Mouse (Mus musculus) heart, embryonic 11.5 days (tissue): ENCODE measurements at regions not wholly inside any gene's neighbourhood (a gene's known extent, or its start where the extent isn't known, plus 50 kb on each side); places are given as distances from the start of the nearest gene placed in this dataset.

Experiments
- ATAC-seq: fragments of 200-750 bp; cut with Nextera tagmentation; replicated peaks from 2 replicates; pipeline ENCODE4 v1.8.0; 2017; ENCODE audit warnings: moderate library complexity; ENCODE audit not compliant: insufficient number of reproducible peaks, low FRiP score, low TSS enrichment
- H3K27ac ChIP-seq: fragments of 300-500 bp; sonication (generic); 2 replicates; pipeline ENCODE4 v1.5.1; 2014; ENCODE audit warnings: mild to moderate bottlenecking, low read depth, low read length
- H3K27me3 ChIP-seq: fragments of 300-500 bp; sonication (generic); 2 replicates; pipeline ENCODE4 v1.6.1; 2014; ENCODE audit warnings: mild to moderate bottlenecking, low read length, mixed read lengths; ENCODE audit not compliant: control insufficient read depth, insufficient read depth
- H3K36me3 ChIP-seq: fragments of 300-500 bp; sonication (generic); 2 replicates; pipeline ENCODE4 v1.6.1; 2014; ENCODE audit warnings: mild to moderate bottlenecking, low read length, moderate library complexity, mixed read lengths; ENCODE audit not compliant: control insufficient read depth, insufficient read depth
- H3K4me1 ChIP-seq: fragments of 300-500 bp; sonication (generic); 2 replicates; pipeline ENCODE4 v1.6.1; 2014; ENCODE audit warnings: low read length; ENCODE audit not compliant: control insufficient read depth, insufficient read depth
- H3K4me2 ChIP-seq: fragments of 300-500 bp; sonication (generic); 2 replicates; pipeline ENCODE4 v1.6.1; 2014; ENCODE audit warnings: mild to moderate bottlenecking, moderate library complexity
- H3K4me3 ChIP-seq: fragments of 300-500 bp; sonication (generic); 2 replicates; pipeline ENCODE4 v1.5.1; 2014; ENCODE audit warnings: low read depth, low read length
- H3K9ac ChIP-seq: fragments of 300-500 bp; sonication (generic); 2 replicates; pipeline ENCODE4 v1.6.1; 2014; ENCODE audit warnings: mild to moderate bottlenecking, low read depth, low read length, moderate library complexity
- H3K9me3 ChIP-seq: fragments of 300-500 bp; sonication (generic); replicated peaks from 2 replicates; pipeline ENCODE4 v1.6.1; 2016; ENCODE audit warnings: low read length; ENCODE audit not compliant: control insufficient read depth
- WGBS: fragments of 180-500 bp; shearing (Covaris S2); extraction: QIAGEN DNeasy Blood & Tissue Kit; methylation state at CpG from one replicate; pipeline ENCODE4 v1.1.7; 2014; ENCODE audit not compliant: insufficient replicate concordance; 5-methylcytosine and 5-hydroxymethylcytosine counted together

GRCm38 (mm10) chr3:136531604-136532003, 138.3 kb upstream of the Ppp3ca start:
- H3K9me3 ChIP-seq = no peaks in the 10 kb centered on the region
- WGBS = 75% methylated on average over 1 of the region's 1 CpGs

GRCm38 (mm10) chr3:136508575-136508974, 161.3 kb upstream of the Ppp3ca start:
- no peak overlapping the region for H3K4me3 ChIP-seq
- H3K9ac ChIP-seq = no peak overlapping the region
- no peaks in the 10 kb centered on the region for H3K9me3 ChIP-seq
- H3K4me2 ChIP-seq = no peak overlapping the region
- H3K36me3 ChIP-seq = no peaks in the 10 kb centered on the region
- ATAC-seq = no peak
- H3K27ac ChIP-seq = no peak overlapping the region
- H3K4me1 ChIP-seq = no peaks in the 10 kb centered on the region
- WGBS = 40% methylated on average over 2 of the region's 2 CpGs
- H3K27me3 ChIP-seq = no peaks in the 10 kb centered on the region

More at GRCm38 (mm10) chr3:136531604-136532003, 138.3 kb upstream of the Ppp3ca start:
- H3K27ac ChIP-seq = no peak overlapping the region
- H3K4me2 ChIP-seq = no peak overlapping the region
- no peak for ATAC-seq
- H3K4me3 ChIP-seq = no peak overlapping the region
- no peaks in the 10 kb centered on the region for H3K27me3 ChIP-seq
- no peak overlapping the region for H3K9ac ChIP-seq
- H3K4me1 ChIP-seq = no peaks in the 10 kb centered on the region
- H3K36me3 ChIP-seq = no peaks in the 10 kb centered on the region

- Histone ChIP-seq H3K9ac (no peak overlapping the region), H3K4me3 (no peak overlapping the region), H3K4me1 (no peaks in the 10 kb centered on the region), H3K27ac (no peak overlapping the region), H3K27me3 (no peaks in the 10 kb centered on the region), H3K4me2 (no peak overlapping the region), H3K9me3 (no peaks in the 10 kb centered on the region), H3K36me3 (no peaks in the 10 kb centered on the region)
- no peak for ATAC-seq
- WGBS = 89% methylated on average over 7 of the region's 7 CpGs
These were observed 162.9 kb upstream of the Ppp3ca start for GRCm38 (mm10) chr3:136507070-136507469.

GRCm38 (mm10) chr3:136494831-136495230, 169.0 kb upstream of the Bank1 start:
- Histone ChIP-seq H3K9me3 (no peaks in the 10 kb centered on the region), H3K4me3 (no peak overlapping the region), H3K27ac (no peak overlapping the region), H3K9ac (no peak overlapping the region), H3K4me1 (no peaks in the 10 kb centered on the region), H3K4me2 (no peak overlapping the region), H3K36me3 (no peaks in the 10 kb centered on the region), H3K27me3 (no peaks in the 10 kb centered on the region)
- no peak for ATAC-seq

GRCm38 (mm10) chr3:136491683-136492082, 165.8 kb upstream of the Bank1 start:
- H3K4me3 ChIP-seq = no peak overlapping the region
- H3K27ac ChIP-seq = no peak overlapping the region
- H3K4me2 ChIP-seq = no peak overlapping the region
- H3K9me3 ChIP-seq = no peaks in the 10 kb centered on the region
- H3K36me3 ChIP-seq = no peaks in the 10 kb centered on the region
- WGBS = 71% methylated on average over 2 of the region's 2 CpGs
- no peak overlapping the region for H3K9ac ChIP-seq
- H3K4me1 ChIP-seq = no peaks in the 10 kb centered on the region
- no peaks in the 10 kb centered on the region for H3K27me3 ChIP-seq
- ATAC-seq = no peak

GRCm38 (mm10) chr3:136471693-136472092, 145.8 kb upstream of the Bank1 start:
- ATAC-seq = no peak
- no peaks in the 10 kb centered on the region for H3K27me3 ChIP-seq
- no peaks in the 10 kb centered on the region for H3K9me3 ChIP-seq
- H3K9ac ChIP-seq = no peak overlapping the region
- H3K36me3 ChIP-seq = no peaks in the 10 kb centered on the region
- 81% methylated on average over 3 of the region's 3 CpGs for WGBS
- no peaks in the 10 kb centered on the region for H3K4me1 ChIP-seq
- H3K27ac ChIP-seq = no peak overlapping the region
- no peak overlapping the region for H3K4me3 ChIP-seq
- H3K4me2 ChIP-seq = no peak overlapping the region

GRCm38 (mm10) chr3:136462747-136463146, 136.9 kb upstream of the Bank1 start:
- 67% methylated on average over 3 of the region's 3 CpGs for WGBS
- ATAC-seq = no peak
- no peaks in the 10 kb centered on the region for H3K36me3 ChIP-seq

GRCm38 (mm10) chr3:136456471-136457117, 130.7 kb upstream of the Bank1 start:
- H3K36me3 ChIP-seq = no peaks in the 10 kb centered on the region
- no peaks in the 10 kb centered on the region for H3K4me1 ChIP-seq
- no peak overlapping the region for H3K4me2 ChIP-seq
- no peaks in the 10 kb centered on the region for H3K27me3 ChIP-seq
- no peaks in the 10 kb centered on the region for H3K9me3 ChIP-seq
- 73% methylated on average over 10 of the region's 10 CpGs for WGBS
- ATAC-seq = no peak
- no peak overlapping the region for H3K4me3 ChIP-seq
- H3K27ac ChIP-seq = no peak overlapping the region
- no peak overlapping the region for H3K9ac ChIP-seq

More at GRCm38 (mm10) chr3:136462747-136463146, 136.9 kb upstream of the Bank1 start:
- Histone ChIP-seq H3K9me3 (no peaks in the 10 kb centered on the region), H3K4me1 (no peaks in the 10 kb centered on the region), H3K4me2 (no peak overlapping the region), H3K27ac (no peak overlapping the region), H3K27me3 (no peaks in the 10 kb centered on the region), H3K9ac (no peak overlapping the region), H3K4me3 (no peak overlapping the region)
